Mouse (Mus musculus) myocyte (in vitro differentiated cells): Measurements from ENCODE around the gene 2010300C02Rik.

ENCODE experiments used
- MAX ChIP-seq: IDR thresholded peaks from one replicate; pipeline ENCODE4 v1.6.1; 2011; ENCODE audit warnings: low read depth, mild to moderate bottlenecking, control low read depth
- MYOD1 ChIP-seq, 3 experiments: IDR thresholded peaks; one replicate each; pipeline ENCODE4 v1.6.1; 2011; ENCODE audit warnings: control low read depth in 2 of 3, low read depth in 2 of 3, mild to moderate bottlenecking in 2 of 3, moderate library complexity in 1 of 3; ENCODE audit not compliant: insufficient read length in 2 of 3, control insufficient read depth in 1 of 3
- MYOG ChIP-seq, 3 experiments: IDR thresholded peaks; one replicate each; pipeline ENCODE4 v1.6.1; 2011; ENCODE audit warnings: control low read depth in 2 of 3, low read depth in 2 of 3, mild to moderate bottlenecking in 2 of 3; ENCODE audit not compliant: insufficient read length in 2 of 3, control insufficient read depth in 1 of 3, insufficient read depth in 1 of 3
- POLR2A ChIP-seq: IDR thresholded peaks from one replicate; pipeline ENCODE4 v1.6.1; 2011; ENCODE audit warnings: low read depth, mild to moderate bottlenecking, control low read depth, moderate library complexity; ENCODE audit not compliant: insufficient read length
- POLR2AphosphoS2 ChIP-seq: IDR thresholded peaks from one replicate; pipeline ENCODE4 v1.6.1; 2011; ENCODE audit warnings: low read depth, control low read depth; ENCODE audit not compliant: insufficient read length
- SRF ChIP-seq: IDR thresholded peaks from one replicate; pipeline ENCODE4 v1.6.1; 2011; ENCODE audit warnings: low read depth; ENCODE audit not compliant: control insufficient read depth, insufficient read length
- TCF12 ChIP-seq: IDR thresholded peaks from one replicate; pipeline ENCODE4 v1.6.1; 2011; ENCODE audit warnings: mild to moderate bottlenecking, control low read depth; ENCODE audit not compliant: poor library complexity, insufficient read depth, severe bottlenecking
- TCF3 ChIP-seq: IDR thresholded peaks from one replicate; pipeline ENCODE4 v1.6.1; 2011; ENCODE audit warnings: low read depth, control low read depth; ENCODE audit not compliant: insufficient read length
- USF1 ChIP-seq: IDR thresholded peaks from one replicate; pipeline ENCODE4 v1.6.1; 2011; ENCODE audit warnings: low read depth, mild to moderate bottlenecking, control low read depth, moderate library complexity

GRCm38 (mm10) chr1:37572528-37573272, 147.2 kb downstream of the 2010300C02Rik start:
- TF ChIP-seq POLR2A = no peak
- no peak for TF ChIP-seq MAX
- no peak for TF ChIP-seq TCF3
- no peak for TF ChIP-seq MYOG (IDR thresholded peaks at IDR 0.05; ENCODE audit: control insufficient read depth in 1 of 3, insufficient read depth in 1 of 3, insufficient read length in 2 of 3, low read depth in 2 of 3)
- TF ChIP-seq POLR2AphosphoS2 = no peak
- TF ChIP-seq MYOD1 (IDR thresholded peaks at IDR 0.05; ENCODE audit: control insufficient read depth in 1 of 3, insufficient read length in 2 of 3, low read depth in 2 of 3) = no peak
- TF ChIP-seq USF1 = no peak
- TF ChIP-seq TCF12 = no peak
- TF ChIP-seq SRF = no peak
